Mouse (Mus musculus) skeletal muscle tissue, adult 2 months (tissue): Measurements from ENCODE around the gene Coro1b.
"Not testable (repeated sequence)": the region's sequence is repeated elsewhere in the genome, so short reads cannot be mapped to it uniquely, and the experiment has no call there.

Experiments
- DNase-seq: peaks from one replicate; pipeline ENCODE4 v3.0.0-alpha.2; 2012; ENCODE audit warnings: low read depth, low spot score

Gene Coro1b

GRCm38 (mm10) chr19:4120496-4120895, 27.9 kb upstream of the Coro1b start:
- no peak for DNase-seq

GRCm38 (mm10) chr19:4121097-4121805, 27.2 kb upstream of the Coro1b start:
- DNase-seq: peak; percentile 98

DNA sequence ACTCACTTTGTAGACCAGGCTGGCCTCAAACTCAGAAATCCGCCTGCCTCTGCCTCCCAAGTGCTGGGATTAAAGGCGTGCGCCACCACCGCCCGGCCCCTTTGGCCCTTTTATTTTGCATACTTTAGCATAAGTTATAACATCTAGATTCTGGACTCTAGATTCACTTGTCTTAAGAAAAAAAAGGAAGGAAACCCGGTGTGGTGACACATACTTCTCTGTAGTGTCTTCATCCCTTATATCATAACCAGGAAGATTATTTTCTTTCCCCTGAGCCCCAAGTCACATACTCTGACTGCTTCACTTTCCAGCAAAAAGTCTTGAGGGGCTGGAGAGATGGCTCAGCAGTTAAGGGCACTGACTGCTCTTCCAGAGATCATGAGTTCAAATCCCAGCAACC, 26.5 kb upstream of the Coro1b start:
- not testable (repeated sequence) for DNase-seq

DNA sequence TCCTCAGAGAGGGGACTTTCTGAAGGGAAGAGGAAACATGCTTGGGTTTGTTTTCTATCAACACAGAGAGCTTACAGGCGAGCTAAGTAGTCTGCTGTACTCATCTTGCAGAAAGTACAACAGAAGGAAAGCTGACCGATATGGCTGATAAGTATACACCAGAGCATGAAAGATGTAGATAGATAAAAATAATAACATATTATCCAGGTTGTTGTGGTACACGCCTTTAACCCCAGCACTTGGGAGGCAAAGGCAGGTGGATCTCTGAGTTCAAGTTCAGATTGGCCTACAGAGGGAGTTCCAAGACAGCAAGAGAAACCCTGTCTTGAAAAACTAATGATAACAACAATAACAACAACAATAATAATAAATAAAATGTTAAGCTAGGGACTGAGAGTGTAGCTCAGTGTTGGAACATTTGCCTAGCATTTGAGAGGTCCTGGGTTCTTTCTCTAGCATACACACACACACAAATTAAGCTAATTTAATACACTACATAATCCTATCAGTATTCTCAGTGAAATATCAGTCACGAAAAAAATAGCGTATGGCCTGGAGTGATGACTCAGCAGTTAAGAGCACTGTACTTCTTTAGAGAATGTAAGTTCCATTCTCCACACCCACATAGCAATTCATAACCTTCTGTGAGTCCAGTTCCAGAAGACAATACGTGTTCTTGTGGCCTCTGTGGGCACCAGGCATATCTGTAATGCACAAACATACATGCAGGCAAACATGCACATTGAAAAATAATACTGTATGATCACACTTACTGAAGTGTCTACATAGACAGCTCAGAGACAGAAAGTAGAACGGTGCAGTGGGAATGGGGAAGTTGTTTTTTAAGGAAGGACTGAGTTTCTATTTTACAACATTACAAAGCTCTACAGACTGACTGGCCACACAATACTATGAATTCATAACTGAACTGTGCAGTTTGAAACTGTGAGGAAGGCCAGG, 25.7 kb upstream of the Coro1b start:
- no peak for DNase-seq

DNA sequence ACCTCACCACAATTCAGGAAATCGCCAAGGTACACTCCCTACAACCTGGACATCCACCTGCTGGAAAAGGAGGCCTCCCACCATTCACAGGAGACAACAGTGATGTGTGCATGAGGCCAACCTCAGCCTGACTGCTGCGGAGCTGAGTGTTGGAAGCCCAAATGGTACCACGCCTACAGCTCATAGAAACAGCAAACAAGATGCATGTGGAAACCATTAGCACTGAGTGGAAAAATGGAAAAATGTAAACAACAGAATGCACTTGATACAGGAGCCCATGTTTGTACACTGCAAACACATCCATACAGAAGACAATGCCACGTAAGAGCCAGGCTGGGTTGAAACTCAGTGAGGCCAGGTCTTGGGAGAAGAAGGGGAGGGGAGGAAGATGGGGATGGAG, 24.0 kb upstream of the Coro1b start:
- DNase-seq: no peak

GRCm38 (mm10) chr19:4125268-4125667, 23.2 kb upstream of the Coro1b start:
- not testable (repeated sequence) for DNase-seq

DNA sequence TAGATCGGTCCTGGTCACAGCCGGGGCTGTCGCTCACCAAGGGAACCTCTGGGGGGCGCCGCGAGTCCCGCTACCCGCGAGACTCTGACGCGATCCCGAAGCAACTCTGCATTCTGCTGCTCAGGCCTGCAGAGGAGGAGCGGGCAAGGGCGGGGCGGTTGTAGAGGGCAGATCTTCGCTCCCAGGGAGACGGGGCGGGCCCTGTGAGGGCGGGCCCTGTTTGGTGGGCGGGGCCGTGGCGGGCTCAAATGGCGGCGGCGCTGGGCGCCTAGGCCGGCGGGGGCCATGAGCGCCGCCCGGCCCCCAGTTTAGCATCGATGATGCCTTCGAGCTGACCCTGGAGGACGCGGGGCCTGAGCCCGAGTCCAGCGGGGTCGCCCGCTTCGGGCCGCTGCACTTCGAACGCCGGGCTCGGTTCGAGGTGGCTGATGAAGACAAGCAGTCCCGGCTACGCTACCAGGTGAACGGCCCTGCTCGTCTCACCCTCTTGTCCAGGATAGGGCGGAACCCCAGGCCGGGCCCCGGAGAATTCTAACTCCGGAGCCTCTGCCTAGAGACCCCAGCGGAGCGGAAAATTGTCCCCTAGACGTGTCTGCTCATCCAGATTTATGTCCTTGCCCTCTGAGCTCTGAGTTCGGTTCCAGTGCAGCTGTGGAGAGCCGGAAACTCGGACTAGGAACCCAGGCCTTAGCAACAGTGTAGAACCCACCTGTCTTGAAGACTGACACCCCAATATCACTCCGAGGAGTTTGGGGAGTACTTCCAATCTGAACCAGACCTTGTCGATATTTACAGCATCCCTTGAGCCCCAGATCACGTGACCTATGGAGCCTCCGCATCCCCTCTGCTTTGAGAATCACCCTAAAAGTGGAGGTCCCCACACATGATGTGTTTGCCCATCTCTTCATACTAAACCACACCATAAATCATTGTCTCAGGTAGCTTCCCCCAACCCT, 22.4 kb upstream of the Coro1b start, which contains the start of gene Aip:
Gene Aip (minus strand): TSS at position 118 of the 956 bp plus-strand sequence.
- peak; percentile 97 for DNase-seq

DNA sequence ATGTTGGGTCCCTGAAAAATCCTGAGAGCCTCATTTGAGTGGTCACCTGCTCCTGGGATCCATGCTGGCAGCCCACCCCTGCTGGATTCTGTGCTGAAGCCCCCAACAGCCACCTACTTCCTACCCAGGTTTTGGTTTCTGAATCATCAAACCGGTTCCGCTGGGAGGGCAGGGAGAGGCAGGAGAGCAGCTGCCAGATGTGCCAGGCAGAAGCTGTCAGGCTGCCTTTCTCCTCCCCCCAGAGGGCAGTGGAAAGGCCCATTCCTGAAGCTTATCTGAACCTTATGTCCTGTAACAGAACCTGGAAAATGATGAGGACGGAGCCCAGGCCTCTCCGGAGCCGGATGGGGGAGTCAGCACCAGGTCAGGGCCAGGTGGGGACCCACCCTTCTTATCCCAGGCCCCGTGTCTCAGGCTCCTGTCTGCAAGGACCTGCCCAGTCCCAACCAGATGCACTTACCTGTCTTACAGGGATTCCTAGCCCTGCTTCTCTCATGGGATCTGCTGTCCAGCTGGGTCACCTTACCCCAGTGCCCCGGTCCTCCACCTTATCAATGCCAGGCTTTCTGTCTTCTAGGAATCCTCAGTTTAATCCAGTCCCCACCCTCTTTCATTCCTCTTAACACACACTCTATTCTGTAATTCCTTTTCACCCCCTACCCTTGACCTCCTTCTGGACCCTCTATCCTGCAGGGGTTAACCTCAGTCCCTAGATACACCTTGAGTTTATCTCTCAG, 21.5 kb upstream of the Coro1b start:
- no peak for DNase-seq

- no peak for DNase-seq
Observed at GRCm38 (mm10) chr19:4129462-4129861, 19.0 kb upstream of the Coro1b start.

DNA sequence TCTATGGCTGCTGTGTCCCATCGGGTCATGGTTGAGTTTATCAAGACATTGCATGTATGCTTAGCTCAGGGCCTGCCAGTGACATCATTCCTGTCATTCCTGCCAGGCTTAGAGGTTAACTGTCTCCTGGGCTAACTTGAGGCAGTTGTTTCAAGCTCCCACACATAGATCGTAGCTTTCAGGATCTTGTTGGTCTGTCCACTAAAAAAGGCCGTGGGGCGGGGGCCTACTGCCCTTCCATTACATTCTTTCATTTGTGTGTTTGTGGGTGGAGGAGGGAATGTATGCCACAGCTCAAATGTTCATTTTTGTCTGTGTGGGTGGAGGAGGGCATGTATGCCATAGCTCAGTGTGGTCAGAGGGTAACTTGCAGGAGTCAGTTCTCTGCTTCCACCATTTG, 18.3 kb upstream of the Coro1b start:
- no peak for DNase-seq

GRCm38 (mm10) chr19:4131075-4131474, 17.3 kb upstream of the Coro1b start:
- no peak for DNase-seq

GRCm38 (mm10) chr19:4131768-4132167, 16.7 kb upstream of the Coro1b start:
- no peak for DNase-seq

DNA sequence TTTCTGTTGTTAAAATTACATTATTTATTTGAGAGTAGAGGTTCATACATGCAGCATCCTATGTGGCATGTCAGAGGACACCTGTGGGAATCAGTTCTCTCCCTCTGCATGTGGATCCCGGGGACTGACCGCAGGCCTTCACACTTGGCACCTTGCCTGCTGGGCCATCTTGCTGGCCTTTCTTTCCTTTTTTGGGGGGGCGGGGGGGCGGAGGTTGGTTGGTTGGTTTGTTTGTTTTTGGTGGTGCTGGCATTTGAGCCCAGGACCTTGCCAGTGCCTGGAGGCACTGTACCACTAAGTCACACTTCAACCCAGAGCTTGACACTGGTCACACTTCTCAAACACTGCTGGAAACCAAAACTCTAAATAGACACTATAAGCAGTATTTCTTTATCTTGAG, 14.1 kb upstream of the Coro1b start:
- DNase-seq: no peak

DNA sequence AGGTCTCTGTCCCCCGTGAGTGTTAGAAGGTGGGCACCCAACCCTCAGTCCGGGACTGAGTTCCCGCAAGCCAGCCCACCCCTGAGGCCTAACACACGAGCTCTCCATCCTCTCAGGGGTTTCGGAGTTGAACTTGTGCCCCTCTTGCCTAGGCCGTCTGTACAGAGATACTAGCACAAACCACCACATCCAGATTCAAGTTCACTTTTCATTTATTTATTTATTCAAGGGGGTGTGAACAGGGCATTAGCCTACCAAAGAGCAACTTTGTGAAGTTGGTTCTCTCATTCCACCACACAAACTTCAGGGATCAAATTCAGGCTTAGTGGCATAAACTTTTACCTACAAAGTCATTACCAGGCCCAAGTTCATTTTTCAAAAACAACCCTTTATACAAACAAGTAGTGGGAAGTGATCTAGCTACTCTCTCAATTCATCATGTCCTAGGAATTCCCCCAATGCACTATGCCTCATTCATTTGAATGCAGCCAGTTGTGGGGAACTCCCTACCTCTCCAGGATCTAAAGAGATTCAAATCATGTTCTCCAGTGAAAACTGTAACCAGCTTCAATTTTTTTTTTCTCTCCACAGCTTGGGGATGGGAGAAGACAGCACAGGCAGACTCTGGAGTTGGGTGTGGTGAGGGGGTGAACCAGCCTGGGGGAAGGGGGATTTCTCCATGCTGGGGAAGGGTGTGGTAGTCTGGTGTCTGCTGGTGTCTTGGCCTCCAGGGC, 13.0 kb upstream of the Coro1b start:
- not testable (repeated sequence) for DNase-seq

GRCm38 (mm10) chr19:4135963-4136345, 12.5 kb upstream of the Coro1b start:
- not testable (repeated sequence) for DNase-seq

DNA sequence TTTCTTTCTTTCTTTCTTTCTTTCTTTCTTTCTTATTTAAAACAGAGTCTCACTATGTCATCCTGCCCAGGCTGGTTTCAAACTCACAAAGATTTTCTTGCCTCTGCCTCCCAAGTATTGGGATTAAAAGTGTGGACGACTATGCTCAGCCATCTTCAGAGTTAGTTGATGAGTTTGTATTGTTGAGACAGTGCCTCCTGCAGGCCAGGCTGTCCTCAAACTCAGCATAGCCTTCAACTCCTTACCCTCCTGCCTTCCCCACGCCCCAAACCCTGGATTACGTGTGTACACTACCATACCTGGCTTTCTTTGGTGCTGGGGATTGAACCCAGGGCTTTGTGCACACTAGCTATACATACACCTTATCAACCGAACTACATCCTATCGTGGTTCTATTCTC, 12.0 kb upstream of the Coro1b start:
- DNase-seq: no peak

DNA sequence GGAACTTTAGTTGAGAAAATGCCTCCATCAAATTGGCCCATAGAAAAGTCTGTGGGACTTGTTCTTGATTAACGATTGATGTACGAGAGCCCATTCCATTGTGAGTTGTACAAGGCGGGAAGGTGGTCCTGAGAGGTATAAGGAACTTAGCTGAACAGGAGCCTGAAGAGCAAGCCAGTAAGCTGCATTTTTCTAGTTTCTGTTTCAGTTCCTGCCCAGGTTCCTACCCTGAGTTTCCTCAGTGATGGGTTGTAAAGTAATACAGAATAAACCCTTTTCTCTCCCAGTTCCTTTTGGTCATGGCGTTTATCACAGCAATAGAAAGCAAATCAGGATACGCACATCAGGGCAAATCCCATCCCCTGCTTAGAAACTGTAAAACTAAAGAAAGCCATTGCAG, 10.5 kb upstream of the Coro1b start:
- DNase-seq: no peak

DNA sequence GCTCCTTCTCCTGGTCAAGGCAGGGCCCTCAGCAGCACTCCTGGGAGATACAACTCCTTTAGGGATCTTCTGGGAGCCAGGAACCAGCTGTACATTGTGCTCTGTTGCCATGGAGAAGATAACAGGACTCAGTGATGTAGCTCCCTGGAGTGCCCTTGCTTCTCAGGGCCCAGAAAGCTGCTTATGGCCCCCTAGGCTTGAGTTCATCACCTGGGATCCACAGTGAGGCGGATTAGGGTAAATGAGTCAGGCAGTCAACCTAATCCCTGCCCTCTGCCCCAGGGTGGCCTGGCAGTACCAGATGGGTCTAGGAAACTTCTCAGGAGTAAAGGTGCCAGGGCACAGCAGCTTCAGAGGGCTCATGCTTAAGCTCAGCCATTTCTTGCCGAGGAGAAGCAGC, 9.0 kb upstream of the Coro1b start, which contains the start of gene Gpr152:
Gene Gpr152 (plus strand): TSS at position 342 of the 400 bp plus-strand sequence.
- DNase-seq: no peak

GRCm38 (mm10) chr19:4140147-4140546, 8.3 kb upstream of the Coro1b start:
- DNase-seq: no peak
